Mouse (Mus musculus): ENCODE data around the gene Gm49384. TPM values are rescaled to one million over a fixed set of nuclear protein-coding genes. Genes with fewer than 3 reads are reported as not detected.
A peak's percentile ranks its signal among the peaks of the same experiment; 100 is the strongest.

Gene Gm49384
- total RNA-seq, 2 experiments from 2014 or later = 2.2 to 2.8 TPM

DNA sequence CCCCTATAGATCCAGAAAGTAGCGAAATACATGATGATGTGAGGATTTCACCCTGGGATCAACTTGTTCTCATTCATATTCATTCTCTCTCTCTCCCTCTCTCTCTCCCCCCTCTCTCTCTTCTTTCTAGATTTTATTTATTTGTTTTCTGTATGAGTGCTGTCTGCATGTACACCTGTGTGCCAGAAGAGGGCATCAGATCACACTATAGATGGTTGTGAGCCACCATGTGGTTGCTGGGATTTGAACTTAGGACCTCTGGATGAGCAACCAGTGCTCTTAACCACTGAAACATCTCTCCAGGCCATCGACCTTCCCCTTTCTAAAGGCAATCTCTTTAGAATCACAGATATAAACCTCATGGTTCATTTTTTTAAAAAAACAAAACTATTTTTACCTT is 4.5 kb upstream of the Gm49384 start:
- intact Hi-C loops (cut with DNase I) = no loop called here
- DNase-seq (ENCODE audit: low spot score in 2 of 2) = no peak

GRCm38 (mm10) chr12:69207926-69208325 is 3.9 kb upstream of the Gm49384 start:
- no peak for DNase-seq (ENCODE audit: low spot score in 2 of 2)
- intact Hi-C loops (cut with DNase I) = no loop called here

DNA sequence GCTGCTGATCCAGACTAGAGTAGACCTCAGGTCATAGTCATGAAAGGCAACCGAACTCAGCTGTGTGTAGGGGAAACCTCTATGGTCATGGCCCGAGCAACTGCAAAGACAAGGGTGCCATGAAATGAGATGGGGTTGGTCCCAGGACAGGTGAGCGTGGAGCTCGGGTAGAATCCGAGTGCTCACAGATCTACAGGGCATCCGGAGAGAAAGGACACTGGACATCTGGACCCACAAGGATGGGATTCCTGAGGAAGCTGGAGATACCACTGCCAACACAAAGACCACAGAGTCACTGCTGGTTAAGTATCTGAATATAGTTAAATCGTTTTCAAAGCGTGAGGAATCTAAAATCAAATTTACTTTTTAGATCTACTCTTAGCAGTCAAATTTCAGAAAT is 3.3 kb upstream of the Gm49384 start:
- DNase-seq (ENCODE audit: low spot score in 2 of 2) = no peak
- intact Hi-C loops (cut with DNase I) = no loop called here

DNA sequence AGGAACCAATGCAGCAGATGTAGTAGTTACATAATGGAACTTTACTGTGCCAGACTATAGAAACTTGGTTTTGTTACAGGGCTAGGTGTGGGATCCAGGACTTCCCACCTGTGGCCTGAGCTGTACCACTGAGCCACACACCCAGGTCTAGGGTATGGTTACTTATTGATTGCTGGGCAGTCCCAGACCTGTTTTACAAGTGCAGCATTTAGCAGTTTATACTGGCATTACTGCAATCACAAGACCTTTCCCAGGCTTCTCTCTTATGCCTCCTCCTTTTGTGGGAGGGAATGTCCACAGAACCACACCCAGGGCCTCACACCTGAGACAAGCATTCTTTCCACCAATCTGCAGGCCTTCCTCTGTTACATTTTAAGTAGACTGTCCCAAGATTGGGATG is 5.1 kb downstream of the Gm49384 start:
- DNase-seq (ENCODE audit: low spot score in 2 of 2) = no peak
- intact Hi-C loops (cut with DNase I) = loop anchor here (5.0 kb wide), 2 partner anchors 43 to 98 kb away; partner anchors contain the start of genes Klhdc1 and Klhdc2

DNA sequence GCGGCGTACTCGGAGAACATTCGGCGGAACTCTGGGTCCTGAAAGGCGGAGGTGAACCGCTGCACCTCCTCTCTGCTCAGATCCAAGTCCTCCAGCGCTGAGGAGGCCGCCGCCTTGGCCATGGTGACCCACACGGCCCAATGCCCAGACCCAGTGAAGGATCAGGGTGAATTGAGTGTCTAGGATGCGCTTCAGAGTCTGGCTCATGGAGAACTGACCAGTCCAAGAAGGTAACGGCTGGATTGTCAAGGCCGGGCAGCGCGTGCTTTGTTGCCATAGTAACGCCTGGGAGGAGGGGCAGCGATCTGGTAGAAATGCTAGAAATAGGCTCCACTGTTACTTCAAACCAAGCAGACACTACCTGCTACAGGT is 5.9 kb downstream of the Gm49384 start, which contains the start of gene Dnaaf2:
Gene Dnaaf2 (minus strand): TSS at position 266 of the 372 bp plus-strand sequence.
- intact Hi-C loops (cut with DNase I) = loop anchor here (5.0 kb wide), 2 partner anchors 44 to 99 kb away; partner anchors contain the start of genes Klhdc1 and Klhdc2

DNA sequence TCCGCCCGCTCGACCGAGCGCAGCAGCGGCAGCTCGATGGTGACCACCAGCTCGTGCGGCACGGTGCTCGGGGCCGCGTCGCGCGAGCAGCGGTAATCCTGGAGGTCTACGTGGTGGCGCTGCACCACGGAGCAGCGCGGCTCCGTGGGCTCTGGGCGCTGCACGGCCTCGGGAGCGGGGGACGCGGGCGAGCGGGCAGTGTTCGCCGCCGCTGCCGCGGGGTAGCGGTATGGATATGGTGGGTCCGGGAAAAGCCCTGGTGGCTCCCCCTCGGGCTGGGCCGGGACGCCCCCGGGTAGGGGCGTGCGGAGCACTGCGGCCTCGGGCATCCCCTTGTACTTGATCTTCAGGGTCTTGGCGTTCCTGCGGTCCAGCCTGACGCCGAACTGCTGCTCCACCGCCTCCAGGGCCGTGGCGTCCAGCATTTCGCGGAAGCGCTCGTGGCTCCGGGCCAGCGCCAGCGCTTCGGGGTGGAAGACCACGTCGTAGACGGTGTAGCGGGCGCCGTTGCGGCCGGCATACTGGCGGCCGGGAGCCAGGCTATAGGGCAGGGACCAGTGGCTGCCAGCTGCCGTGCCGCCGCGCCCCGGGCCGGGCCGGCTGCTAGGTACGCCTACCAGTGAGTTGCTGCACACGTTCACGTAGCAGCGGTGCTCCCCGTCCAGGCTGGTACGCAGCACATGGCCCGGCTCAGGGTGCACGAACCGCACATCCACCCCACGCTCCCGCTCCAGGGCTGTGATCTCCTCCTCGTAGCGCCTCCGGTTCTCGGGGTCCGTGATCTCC is 6.5 kb downstream of the Gm49384 start:
- DNase-seq (ENCODE audit: low spot score in 2 of 2) = peak; percentile 49 to 64
- intact Hi-C loops (cut with DNase I) = loop anchor here (1.0 to 5.0 kb wide), 3 partner anchors 13 to 100 kb away; partner anchors contain the start of genes Klhdc1, Klhdc2, Mgat2 and Rpl36al

More for the DNA sequence above, 5.9 kb downstream of the Gm49384 start, which contains the start of gene Dnaaf2:
- DNase-seq (ENCODE audit: low spot score in 2 of 2) = peak in 1 of 2 experiments; percentile 49

DNA sequence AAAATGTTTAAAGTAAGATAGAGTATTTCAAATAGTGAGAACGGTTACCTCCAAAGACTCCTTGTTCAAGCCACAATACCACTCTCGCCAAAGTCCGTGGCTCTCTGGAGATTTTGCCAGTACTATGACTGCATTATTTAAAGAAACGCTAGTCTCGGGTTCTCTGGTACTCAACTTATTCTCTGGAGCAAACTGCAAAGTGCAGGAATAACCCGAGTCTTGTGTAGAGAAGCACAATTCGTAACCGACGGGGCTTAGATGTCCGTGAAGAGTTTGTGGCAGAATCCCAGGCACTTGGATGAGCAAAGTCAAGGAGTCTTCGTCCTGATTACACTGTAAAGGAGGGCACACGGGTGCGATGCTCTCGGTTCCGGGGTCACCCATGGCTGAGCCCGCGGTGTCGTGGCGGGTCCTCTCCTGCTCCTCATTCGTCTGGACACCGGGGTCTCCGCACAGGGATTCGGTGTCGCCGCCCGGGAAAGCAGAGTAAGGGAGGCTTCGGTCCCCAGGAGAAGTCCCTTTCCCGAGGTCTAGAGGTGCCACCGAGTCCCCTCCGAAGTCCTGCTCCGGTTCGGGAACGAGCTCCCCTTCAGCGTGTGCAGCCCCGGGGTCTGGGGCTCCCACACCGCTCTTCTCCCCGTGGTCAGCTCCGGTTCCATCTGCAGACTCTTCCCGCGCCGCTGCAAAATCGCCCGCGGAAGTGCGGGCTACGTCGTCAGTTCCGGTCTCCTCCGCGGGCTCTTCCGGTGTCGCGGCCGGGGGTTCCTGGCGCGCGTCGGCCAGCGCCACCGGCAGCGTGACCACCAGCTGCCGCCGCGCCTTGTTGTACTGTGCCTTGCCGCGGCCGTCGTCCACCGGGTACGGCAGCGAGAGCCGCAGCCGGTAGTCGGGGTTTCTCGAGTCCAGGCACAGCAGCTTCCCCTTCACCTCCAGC is 7.4 kb downstream of the Gm49384 start, which contains the start of gene Gm49383:
Gene Gm49383 (minus strand): TSS at position 661 of the 934 bp plus-strand sequence.
- intact Hi-C loops (cut with DNase I) = loop anchor here (1.0 to 5.0 kb wide), 3 partner anchors 12 to 101 kb away; partner anchors contain the start of genes Klhdc1, Klhdc2, Mgat2 and Rpl36al

DNA sequence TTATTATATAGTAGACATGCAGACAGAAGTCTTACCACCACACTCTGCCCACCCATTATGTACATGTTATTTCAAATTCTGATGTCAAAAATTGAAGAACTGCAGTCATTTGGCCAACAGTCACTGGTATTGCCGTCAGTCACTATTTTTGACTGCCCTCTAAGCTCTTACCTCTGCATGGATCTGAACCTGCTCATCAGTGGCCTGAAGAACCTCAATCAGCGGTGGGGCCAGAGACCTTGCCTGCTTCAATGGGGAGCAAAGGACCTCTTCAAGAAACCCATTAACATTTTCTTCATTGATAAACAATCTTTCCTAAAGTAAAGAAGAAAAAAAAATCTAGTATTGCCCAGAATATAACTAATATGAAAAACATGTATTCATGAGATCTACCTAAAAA is 11.4 kb downstream of the Gm49384 start:
- intact Hi-C loops (cut with DNase I) = no loop called here
- DNase-seq (ENCODE audit: low spot score in 2 of 2) = no peak

More for the DNA sequence above, 7.4 kb downstream of the Gm49384 start, which contains the start of gene Gm49383:
- peak; percentile 76 to 83 for DNase-seq (ENCODE audit: low spot score in 2 of 2)

GRCm38 (mm10) chr12:69191396-69191795 is 12.7 kb downstream of the Gm49384 start:
- no peak for DNase-seq (ENCODE audit: low spot score in 2 of 2)
- intact Hi-C loops (cut with DNase I) = no loop called here

DNA sequence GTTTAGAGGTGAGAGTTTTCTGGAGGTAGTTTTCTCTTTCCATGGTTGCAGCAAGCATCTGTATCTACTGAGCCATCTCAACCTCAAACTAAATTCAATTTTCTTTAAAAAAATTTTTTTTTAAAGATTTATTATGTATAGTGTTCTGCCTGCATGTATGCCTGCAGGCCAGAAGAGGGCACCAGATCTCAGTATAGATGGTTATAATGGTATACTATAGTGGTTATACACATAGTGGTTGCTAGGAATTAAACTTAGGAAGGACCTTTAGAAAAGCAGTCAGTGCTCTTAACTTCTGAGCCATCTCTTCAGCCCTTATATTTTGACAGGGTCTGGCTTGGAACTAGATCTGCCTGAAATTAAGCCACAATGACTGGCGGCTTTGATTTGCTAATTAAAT is 13.5 kb downstream of the Gm49384 start:
- intact Hi-C loops (cut with DNase I) = no loop called here
- DNase-seq (ENCODE audit: low spot score in 2 of 2) = no peak

GRCm38 (mm10) chr12:69190074-69190473 is 14.0 kb downstream of the Gm49384 start:
- intact Hi-C loops (cut with DNase I) = no loop called here

DNA sequence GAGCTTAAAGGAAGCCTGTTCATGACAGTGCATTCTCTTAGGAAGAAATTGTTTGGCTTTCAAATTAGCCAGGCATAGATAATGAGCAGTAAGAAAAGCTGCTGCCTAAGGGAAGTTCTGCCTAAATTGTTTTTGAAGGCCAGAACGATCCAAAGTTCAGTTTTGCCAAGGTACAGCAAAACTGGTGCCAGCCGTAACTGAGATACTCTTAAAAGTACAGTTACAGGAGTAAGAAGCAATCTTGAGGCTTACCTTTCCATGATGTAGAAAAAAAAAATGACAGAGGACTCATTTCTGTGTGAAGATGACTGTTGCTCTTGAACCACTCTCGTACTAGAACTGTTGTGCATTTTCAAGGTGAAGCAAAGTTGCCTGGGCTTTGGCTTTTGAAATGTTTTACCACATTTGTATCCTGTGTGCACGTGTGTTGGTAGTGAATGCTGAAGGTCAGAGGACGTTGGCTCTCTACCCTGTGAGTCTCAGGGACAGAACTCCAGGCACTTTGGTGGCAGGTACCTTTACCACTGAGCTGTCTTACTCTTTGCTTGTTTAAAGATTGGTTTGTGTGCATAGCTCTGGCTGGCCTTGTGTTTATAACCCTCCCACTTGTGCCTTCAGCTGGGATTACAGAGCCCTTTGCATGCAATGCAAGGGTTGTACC is 17.1 kb downstream of the Gm49384 start:
- DNase-seq (ENCODE audit: low spot score in 2 of 2) = no peak
- intact Hi-C loops (cut with DNase I) = no loop called here

More at GRCm38 (mm10) chr12:69190074-69190473, 14.0 kb downstream of the Gm49384 start:
- DNase-seq (ENCODE audit: low spot score in 2 of 2) = no peak

- intact Hi-C loops (cut with DNase I) = no loop called here
- DNase-seq (ENCODE audit: low spot score in 2 of 2) = no peak
Measured at GRCm38 (mm10) chr12:69185371-69185770, 18.7 kb downstream of the Gm49384 start.

- no peak for DNase-seq (ENCODE audit: low spot score in 2 of 2)
- intact Hi-C loops (cut with DNase I) = loop anchor here (1.0 kb wide), 1 partner anchor 13 kb away; the partner anchor contains the start of gene Gm49383
Measured at GRCm38 (mm10) chr12:69184342-69185295, 19.4 kb downstream of the Gm49384 start.

DNA sequence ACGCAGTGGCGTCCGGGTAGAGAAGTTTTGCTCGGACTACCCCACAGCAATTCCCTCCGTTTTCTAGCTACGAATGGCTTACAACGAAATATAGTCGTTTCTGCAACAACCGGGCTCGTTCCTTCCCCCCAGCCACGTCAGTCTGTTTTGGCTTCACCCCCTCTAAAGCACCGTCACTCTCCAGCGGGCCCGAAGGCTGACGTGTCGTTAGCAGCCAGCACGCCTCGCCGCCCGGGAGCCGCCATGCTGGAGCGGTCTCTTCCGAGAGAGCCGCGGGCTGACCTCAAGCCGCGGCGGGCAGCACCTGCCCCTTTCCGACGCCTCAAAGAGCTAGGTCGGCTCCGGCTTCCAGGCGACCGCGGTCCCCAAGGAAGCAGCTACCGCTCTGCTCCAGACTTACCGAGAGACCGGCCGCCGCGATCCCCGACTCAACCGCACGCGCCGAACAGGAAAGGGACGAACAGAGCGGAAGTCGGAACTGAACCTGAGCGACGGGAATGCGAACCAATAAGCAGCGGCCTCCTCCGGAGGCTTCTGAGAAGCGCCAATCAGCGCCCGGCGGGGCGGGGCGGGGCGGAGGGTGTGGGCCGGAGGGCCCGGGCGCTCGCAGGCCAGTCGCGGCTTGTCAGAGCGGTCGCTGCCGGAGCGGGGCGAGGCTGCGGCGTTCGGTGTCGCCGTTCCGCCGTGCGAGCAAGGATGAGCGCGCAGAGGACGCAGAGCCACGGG is 20.3 kb downstream of the Gm49384 start, which contains the start of the genes Rpl36al and Mgat2:
Gene Rpl36al (minus strand): TSS at position 501 of the 726 bp plus-strand sequence.
Gene Mgat2 (plus strand): TSS at position 575 of the 726 bp plus-strand sequence.
- DNase-seq (ENCODE audit: low spot score in 2 of 2) = peak; percentile 98
- intact Hi-C loops (cut with DNase I) = loop anchor here (1.0 kb wide), 1 partner anchor 14 kb away; the partner anchor contains the start of gene Gm49383

- DNase-seq (ENCODE audit: low spot score in 2 of 2) = no peak
- intact Hi-C loops (cut with DNase I) = no loop called here
Measured at GRCm38 (mm10) chr12:69181800-69182199, 22.3 kb downstream of the Gm49384 start.

GRCm38 (mm10) chr12:69179371-69179770 is 24.7 kb downstream of the Gm49384 start:
- intact Hi-C loops (cut with DNase I) = no loop called here
- DNase-seq (ENCODE audit: low spot score in 2 of 2) = no peak
